Mouse (Mus musculus): ENCODE data around the gene Capn1.
"Not testable (repeated sequence)": the region's sequence is repeated elsewhere in the genome, so short reads cannot be mapped to it uniquely, and the experiment has no call there.

Gene Capn1

GRCm38 (mm10) chr19:6015511-6016315, at the start of gene Capn1:
Capn1 (minus strand) TSS chr19:6015897.
- peak; percentile 89 for DNase-seq

DNA sequence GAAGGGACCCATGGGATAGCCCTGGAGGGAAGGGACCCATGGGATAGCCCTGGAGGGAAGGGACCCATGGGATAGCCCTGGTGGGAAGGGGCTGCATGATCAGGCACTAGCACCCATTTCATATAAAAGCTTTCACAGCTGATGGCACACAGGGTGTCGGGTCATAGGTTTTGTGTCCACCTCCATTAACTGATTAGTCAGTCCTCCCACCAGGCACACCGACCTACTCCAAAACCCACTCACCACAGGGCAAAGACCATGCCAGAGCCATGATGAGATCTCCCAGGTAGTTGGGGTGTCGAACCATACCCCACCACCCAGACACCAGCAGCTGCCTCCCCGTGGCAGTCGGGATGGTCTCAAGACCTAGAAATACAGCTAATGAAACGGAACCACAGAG, 47.4 kb upstream of the Capn1 start:
- no peak for DNase-seq

- no peak for DNase-seq
Observed at GRCm38 (mm10) chr19:6062418-6062817, 46.7 kb upstream of the Capn1 start.

DNA sequence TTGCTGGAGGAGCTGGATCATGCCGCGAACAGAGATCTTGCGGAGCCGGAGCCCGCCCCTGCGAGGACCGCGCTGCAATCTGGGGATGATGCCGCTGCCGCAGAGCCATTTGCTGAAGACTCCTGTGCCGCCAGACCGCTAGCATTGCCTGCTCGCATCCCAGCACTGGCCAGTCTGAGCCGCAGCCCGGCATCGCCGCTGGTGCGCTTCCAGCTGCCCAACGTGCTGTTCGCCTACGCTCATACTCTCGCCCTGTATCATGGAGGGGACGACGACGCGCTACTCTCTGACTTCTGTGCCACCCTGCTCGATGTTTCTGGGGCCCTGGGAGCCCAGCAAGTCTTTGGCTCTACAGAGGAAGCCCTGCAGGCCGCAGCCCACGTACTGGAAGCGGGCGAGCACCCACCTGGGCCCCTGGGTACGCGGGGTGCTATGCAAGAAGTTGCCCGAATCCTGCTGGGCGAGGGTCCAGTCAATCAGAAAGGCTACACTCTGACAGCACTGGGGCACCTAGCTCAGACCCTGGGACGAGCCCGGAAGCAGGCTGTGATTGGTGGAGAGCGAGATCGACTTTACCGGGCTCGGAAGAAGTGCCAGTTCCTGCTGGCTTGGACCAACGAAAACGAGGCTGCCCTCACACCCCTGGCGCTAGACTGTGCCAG, 46.1 kb upstream of the Capn1 start:
- DNase-seq: peak; percentile 72

DNA sequence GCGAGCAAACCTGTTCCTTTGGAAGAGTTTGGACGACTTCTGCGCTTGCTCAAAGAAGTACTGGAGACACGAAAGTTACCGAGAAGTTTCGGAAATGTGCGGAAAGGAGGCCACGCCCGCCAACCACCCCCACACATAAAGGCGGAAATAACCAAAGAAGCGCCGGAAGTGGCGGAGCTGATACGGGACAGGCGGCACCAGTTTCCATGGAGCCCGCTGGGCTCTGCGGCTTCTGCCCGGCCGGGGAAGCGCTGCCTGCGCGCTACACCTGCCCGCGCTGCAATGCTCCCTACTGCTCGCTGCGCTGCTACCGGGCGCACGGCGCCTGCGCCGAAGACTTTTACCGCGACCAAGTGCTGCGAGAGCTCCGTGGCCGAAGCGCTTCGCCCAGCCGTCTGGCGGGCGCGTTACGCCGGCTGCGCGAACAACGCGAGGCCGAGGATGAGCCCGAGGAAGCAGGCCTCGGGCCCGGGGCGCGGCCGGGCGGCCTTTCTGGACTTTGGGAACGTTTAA, 45.4 kb upstream of the Capn1 start, which contains the start of gene Znhit2:
Gene Znhit2, plus strand, starts transcription at position 172 of the 513 bp plus-strand sequence.
- peak; percentile 94 for DNase-seq

- DNase-seq: no peak
Observed at GRCm38 (mm10) chr19:6058966-6059365, 43.3 kb upstream of the Capn1 start.

GRCm38 (mm10) chr19:6058513-6058912, 42.8 kb upstream of the Capn1 start:
- no peak for DNase-seq

GRCm38 (mm10) chr19:6057313-6058096, 41.8 kb upstream of the Capn1 start, which contains the start of the genes Mrpl49 and Fau:
Mrpl49 (minus strand) TSS chr19:6057785.
Fau (plus strand) TSS chr19:6057844.
- peak; percentile 99 for DNase-seq

- DNase-seq: no peak
Observed at GRCm38 (mm10) chr19:6056696-6057095, 41.0 kb upstream of the Capn1 start.

DNA sequence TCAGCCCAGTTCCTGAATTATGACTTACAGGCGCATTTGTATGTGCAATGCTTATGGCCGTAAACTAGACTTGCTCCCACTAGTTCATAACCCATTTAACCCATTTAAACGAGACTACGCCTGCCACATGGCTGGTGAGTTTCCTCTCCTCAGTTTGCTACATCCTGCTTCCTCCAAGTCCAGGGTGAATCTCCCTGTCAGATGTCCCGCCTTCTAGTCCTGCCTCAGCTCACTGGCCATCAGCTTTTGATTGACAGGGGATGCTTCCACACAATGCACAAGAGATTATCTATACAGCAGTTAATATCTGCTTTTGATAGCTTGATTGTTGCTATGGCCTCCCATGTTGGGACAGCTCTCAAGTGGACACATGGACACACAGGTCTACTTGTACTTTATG, 38.6 kb upstream of the Capn1 start:
- no peak for DNase-seq

- no peak for DNase-seq
Observed at GRCm38 (mm10) chr19:6052516-6052915, 36.8 kb upstream of the Capn1 start.

DNA sequence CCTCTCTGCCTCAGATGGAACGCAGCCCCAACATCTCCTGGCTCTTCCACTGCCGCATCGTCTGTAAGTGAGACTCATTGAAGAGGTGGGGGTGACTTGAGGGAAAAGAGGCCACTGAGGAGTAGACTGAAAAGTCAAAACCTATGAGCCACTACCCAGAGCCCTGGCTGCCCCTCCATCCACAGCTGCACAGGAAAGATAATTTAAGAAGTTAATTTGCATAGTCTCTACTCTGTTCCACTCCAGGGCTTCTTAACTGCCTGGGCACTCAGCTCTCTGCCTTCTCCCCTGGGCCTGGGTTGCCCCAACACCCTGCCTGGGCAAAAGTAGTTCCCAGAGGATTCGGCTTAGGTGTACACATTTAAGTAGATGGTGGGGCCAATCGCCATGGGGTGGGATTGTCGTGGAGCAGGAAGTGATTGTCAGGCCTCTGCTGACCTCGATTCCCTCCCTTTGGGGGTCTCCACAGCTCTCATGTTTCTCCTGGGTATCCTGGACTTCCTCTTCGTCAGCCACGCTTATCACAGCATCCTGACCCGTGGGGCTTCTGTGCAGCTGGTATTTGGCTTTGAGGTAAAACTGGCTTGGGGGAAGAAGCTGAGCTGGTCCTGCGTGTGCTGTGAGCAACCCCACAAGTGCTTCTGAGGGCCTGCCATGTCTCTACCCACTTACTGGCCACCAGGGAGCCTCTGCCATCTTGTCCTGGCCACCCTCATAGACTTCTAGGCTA, 33.1 kb upstream of the Capn1 start:
- no peak for DNase-seq

- DNase-seq: no peak
Observed at GRCm38 (mm10) chr19:6047899-6048166, 32.1 kb upstream of the Capn1 start.

GRCm38 (mm10) chr19:6047154-6047898, 31.6 kb upstream of the Capn1 start:
- no peak for DNase-seq

DNA sequence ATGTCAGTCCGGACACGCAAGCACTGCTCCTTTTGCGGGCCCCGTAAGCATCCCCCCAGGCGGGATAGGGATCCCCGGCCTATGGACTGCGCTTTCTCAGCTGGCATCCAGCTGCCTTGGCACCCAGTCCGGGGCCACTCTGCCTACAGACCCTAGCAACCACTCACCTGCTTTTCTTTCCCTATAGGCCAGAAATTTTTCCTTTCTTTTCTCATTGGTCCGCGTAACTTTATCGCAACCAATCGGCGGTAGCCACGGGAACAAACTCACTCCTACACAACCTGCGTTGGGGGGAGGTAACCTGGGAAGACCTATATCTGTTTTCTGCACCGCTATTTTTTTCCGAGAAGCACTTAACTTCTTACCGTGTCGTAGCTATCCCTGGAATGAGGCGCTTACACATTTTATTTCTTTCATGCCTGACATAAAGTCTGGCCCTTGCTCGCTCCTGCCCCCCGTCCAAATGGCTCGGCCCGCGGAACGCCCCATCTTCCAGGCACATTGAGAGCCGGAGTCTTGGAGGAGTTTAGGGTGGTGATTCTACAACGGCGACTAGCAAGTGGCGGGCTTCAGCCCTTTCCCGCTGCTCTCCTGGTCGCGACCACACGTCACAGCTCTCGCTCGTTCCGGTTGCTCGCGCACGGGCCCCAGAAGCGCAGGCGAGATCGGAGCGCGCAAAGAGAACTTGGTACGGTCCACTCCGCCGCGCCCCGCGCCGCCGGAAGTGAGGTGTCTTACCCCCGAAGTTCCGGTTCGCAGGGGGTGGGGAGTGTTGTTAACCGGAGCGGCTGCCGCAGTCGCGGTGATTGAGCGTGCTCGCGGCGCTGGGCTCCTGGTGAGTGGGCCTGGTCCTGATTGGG, 30.8 kb upstream of the Capn1 start, which contains the start of gene Syvn1:
Gene Syvn1, plus strand, starts transcription at position 283 of the 860 bp plus-strand sequence.
- DNase-seq: peak; percentile 91

- no peak for DNase-seq
Observed at GRCm38 (mm10) chr19:6045366-6046293, 29.9 kb upstream of the Capn1 start.

DNA sequence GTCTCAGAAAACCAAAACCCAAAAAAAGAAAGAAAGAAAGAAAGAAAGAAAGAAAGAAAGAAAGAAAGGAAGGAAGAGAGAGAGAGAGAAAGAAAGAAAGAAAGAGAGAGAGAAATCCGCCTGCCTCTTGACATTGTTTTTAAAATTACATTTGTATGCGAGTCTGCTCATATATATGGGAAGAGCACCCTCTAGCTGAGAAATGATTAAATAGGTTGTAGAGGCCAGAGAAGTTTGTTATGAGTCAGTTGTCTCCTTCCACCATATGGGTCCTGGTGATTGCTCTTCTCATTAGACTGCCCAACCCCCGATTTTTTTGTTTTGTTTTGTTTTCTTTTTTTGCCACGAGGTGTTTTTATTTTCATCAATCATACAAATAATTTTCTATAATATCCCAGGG, 28.4 kb upstream of the Capn1 start:
- DNase-seq: not testable (repeated sequence)

DNA sequence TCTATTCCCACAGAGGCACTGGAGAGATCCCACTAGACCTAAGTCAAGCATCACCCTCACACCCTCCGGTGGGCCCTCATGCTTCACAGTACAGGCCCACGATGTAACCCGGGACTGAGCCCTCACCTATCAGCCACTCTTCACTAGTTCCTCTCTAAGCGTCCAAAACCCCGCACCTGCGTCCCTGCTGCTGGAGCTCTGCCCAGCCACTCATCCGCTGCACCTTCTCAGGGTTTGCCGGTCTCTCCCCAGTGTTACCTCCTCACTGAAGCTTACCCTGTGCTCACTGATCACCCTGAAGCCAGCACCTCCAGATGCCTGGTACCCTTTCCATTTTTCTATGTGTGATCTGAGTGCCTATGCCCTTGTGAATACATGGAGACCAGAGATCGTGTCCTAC, 26.6 kb upstream of the Capn1 start:
- no peak for DNase-seq

DNA sequence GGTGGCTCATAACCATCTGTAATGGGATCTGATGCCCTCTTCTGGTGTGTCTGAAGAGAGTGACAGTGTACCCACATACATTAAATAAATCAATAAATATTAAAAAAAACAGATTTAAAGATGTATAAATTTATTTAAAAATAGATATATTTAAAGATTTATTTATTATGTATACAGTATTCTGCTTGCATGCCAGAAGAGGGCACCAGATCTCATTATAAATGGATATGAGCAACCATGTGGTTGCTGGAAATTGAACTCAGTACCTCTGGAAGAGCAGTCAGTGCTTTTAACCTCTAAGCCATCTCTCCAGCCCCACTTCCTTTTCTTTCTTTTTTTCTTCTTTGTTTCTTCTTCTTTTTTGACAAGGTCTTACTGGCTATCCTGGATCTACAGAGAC, 24.3 kb upstream of the Capn1 start:
- no peak for DNase-seq

DNA sequence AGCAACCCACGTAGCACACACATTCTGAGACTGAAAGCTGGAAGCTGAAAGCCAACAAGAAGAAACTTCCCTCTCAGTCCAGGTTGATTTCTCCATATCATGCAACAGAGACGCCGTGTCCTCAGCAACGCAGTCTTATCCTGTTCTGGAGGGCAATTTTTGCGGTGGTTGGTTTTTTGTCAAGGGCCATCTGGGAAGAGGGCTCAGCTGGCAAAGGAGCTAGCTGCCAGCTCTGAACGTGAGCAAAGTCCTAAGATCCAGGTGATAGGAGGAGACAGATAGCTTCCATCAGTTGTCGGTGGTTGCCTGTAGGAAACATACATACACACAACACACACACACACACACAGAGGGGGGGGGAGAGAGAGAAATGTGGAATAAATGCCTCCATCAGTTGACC, 22.6 kb upstream of the Capn1 start:
- no peak for DNase-seq
